Mouse (Mus musculus) embryonic fibroblast, embryonic 13.5 days (primary cell): ENCODE measurements at regions not wholly inside any gene's neighbourhood (a gene's known extent, or its start where the extent isn't known, plus 50 kb on each side); places are given as distances from the start of the nearest gene placed in this dataset.

ENCODE experiments used
- H3K27ac ChIP-seq: 2 replicates; pipeline ENCODE4 v1.5.1; 2012; ENCODE audit warnings: low read length, control low read depth, inconsistent platforms; ENCODE audit not compliant: insufficient read depth
- H3K4me1 ChIP-seq: 2 replicates; pipeline ENCODE4 v1.6.1; 2011; ENCODE audit warnings: low read length; ENCODE audit not compliant: control insufficient read depth, insufficient read depth
- H3K4me3 ChIP-seq: 2 replicates; pipeline ENCODE4 v1.5.1; 2011; ENCODE audit warnings: mild to moderate bottlenecking, control low read depth, low read length; ENCODE audit not compliant: insufficient read depth
- CTCF ChIP-seq: IDR thresholded peaks from 2 replicates; pipeline ENCODE4 v1.5.1; 2011; ENCODE audit warnings: mild to moderate bottlenecking, control low read depth, low read length, moderate library complexity, borderline replicate concordance; ENCODE audit not compliant: insufficient read depth
- POLR2A ChIP-seq: IDR thresholded peaks from 2 replicates; pipeline ENCODE4 v1.6.1; 2011; ENCODE audit warnings: low read depth, mild to moderate bottlenecking, control low read depth, low read length, moderate library complexity

- no peak overlapping the region for H3K27ac ChIP-seq
- no peak for TF ChIP-seq POLR2A
- no peak for TF ChIP-seq CTCF
Measured at GRCm38 (mm10) chr15:38569011-38569640, 1143.8 kb downstream of the 4930447A16Rik start.

GRCm38 (mm10) chr15:38570144-38570543, 1144.8 kb downstream of the 4930447A16Rik start:
- Histone ChIP-seq H3K4me3 (no peak overlapping the region), H3K4me1 (no peaks in the 10 kb centered on the region; the same call in 1 of the 2 replicates), H3K27ac (no peak overlapping the region)
- TF ChIP-seq POLR2A = no peak
- no peak for TF ChIP-seq CTCF

More at GRCm38 (mm10) chr15:38569011-38569640, 1143.8 kb downstream of the 4930447A16Rik start:
- Histone ChIP-seq H3K4me3 (no peak overlapping the region), H3K4me1 (no peaks in the 10 kb centered on the region; the same call in 1 of the 2 replicates)

GRCm38 (mm10) chr15:38570735-38571134, 1145.4 kb downstream of the 4930447A16Rik start:
- H3K4me3 ChIP-seq = no peak overlapping the region
- no peaks in the 10 kb centered on the region; the same call in 1 of the 2 replicates for H3K4me1 ChIP-seq
- H3K27ac ChIP-seq = no peak overlapping the region
- TF ChIP-seq POLR2A (no peak), CTCF (no peak)

- TF ChIP-seq CTCF (no peak), POLR2A (no peak)
- Histone ChIP-seq H3K27ac (no peak overlapping the region), H3K4me1 (no peaks in the 10 kb centered on the region; the same call in 1 of the 2 replicates), H3K4me3 (no peak overlapping the region)
Measured at GRCm38 (mm10) chr15:38572652-38573051, 1147.3 kb downstream of the 4930447A16Rik start.

GRCm38 (mm10) chr15:38574447-38574846, 1149.1 kb downstream of the 4930447A16Rik start:
- no peaks in the 10 kb centered on the region for H3K4me1 ChIP-seq
- no peak overlapping the region for H3K27ac ChIP-seq
- no peak overlapping the region for H3K4me3 ChIP-seq
- TF ChIP-seq POLR2A (no peak), CTCF (no peak)

- Histone ChIP-seq H3K27ac (no peak overlapping the region), H3K4me1 (no peaks in the 10 kb centered on the region), H3K4me3 (no peak overlapping the region)
- no peak for TF ChIP-seq CTCF
- TF ChIP-seq POLR2A = no peak
Measured at GRCm38 (mm10) chr15:38575254-38575653, 1149.9 kb downstream of the 4930447A16Rik start.

- Histone ChIP-seq H3K4me1 (no peaks in the 10 kb centered on the region), H3K4me3 (no peak overlapping the region), H3K27ac (no peak overlapping the region)
- TF ChIP-seq CTCF (no peak), POLR2A (no peak)
Measured at GRCm38 (mm10) chr15:38577691-38578090, 1152.3 kb downstream of the 4930447A16Rik start.

- no peak overlapping the region for H3K27ac ChIP-seq
- H3K4me3 ChIP-seq = no peak overlapping the region
- H3K4me1 ChIP-seq = no peaks in the 10 kb centered on the region
- TF ChIP-seq POLR2A (no peak), CTCF (no peak)
Measured at GRCm38 (mm10) chr15:38579481-38579880, 1154.1 kb downstream of the 4930447A16Rik start.

- Histone ChIP-seq H3K27ac (no peak overlapping the region), H3K4me3 (no peak overlapping the region), H3K4me1 (no peaks in the 10 kb centered on the region)
- TF ChIP-seq CTCF (no peak), POLR2A (no peak)
Measured at GRCm38 (mm10) chr15:38583500-38583899, 1158.1 kb downstream of the 4930447A16Rik start.

- H3K27ac ChIP-seq = no peak overlapping the region
- H3K4me1 ChIP-seq = no peaks in the 10 kb centered on the region
- TF ChIP-seq CTCF (no peak), POLR2A (no peak)
Measured at GRCm38 (mm10) chr15:38584425-38584824, 1159.1 kb downstream of the 4930447A16Rik start.

More at GRCm38 (mm10) chr15:38584425-38584824, 1159.1 kb downstream of the 4930447A16Rik start:
- H3K4me3 ChIP-seq = no peak overlapping the region
